Mouse (Mus musculus) MEL (cell line): Measurements from ENCODE around the gene Ints7. TPM values are rescaled to one million over a fixed set of nuclear protein-coding genes. Genes with fewer than 3 reads are reported as not detected.

ENCODE experiments used
- DNase-seq: peaks from one replicate; pipeline ENCODE4 v3.0.0; 2011; ENCODE audit warnings: low read depth, low spot score
- H3K27ac ChIP-seq: 2 replicates; pipeline ENCODE4 v1.5.1; 2012; ENCODE audit warnings: low read depth, mild to moderate bottlenecking, control low read depth, low read length, moderate library complexity; ENCODE audit not compliant: control insufficient read depth
- H3K27me3 ChIP-seq, 2 experiments: fragments of 150-350 bp in 1 of 2; sonication (generic) in 1 of 2; 2 replicates each; pipeline ENCODE4 v1.6.1; 2012; ENCODE audit warnings: low read length in 2 of 2, mild to moderate bottlenecking in 2 of 2, improper control_type of control experiment in 1 of 2, moderate library complexity in 1 of 2; ENCODE audit not compliant: insufficient read depth in 2 of 2, control insufficient read depth in 1 of 2
- H3K36me3 ChIP-seq, 2 experiments: 2 replicates each; pipeline ENCODE4 v1.6.1; 2012 to 2014; ENCODE audit warnings: low read length in 2 of 2, improper control_type of control experiment in 1 of 2, inconsistent platforms in 1 of 2, mild to moderate bottlenecking in 1 of 2; ENCODE audit not compliant: insufficient read depth in 2 of 2, control insufficient read depth in 1 of 2
- H3K4me1 ChIP-seq, 2 experiments: fragments of 150-350 bp in 1 of 2; sonication (generic) in 1 of 2; 2 replicates each; pipeline ENCODE4 v1.6.1; 2012; ENCODE audit warnings: low read length in 2 of 2, improper control_type of control experiment in 1 of 2, mild to moderate bottlenecking in 1 of 2; ENCODE audit not compliant: insufficient read depth in 2 of 2, control insufficient read depth in 1 of 2
- H3K4me3 ChIP-seq, 2 experiments: fragments of 150-350 bp in 1 of 2; sonication (generic) in 1 of 2; 2 replicates each; pipeline ENCODE4 v1.5.1; 2012; ENCODE audit warnings: low read depth in 2 of 2, low read length in 2 of 2, mild to moderate bottlenecking in 2 of 2, moderate library complexity in 2 of 2, control low read depth in 1 of 2, improper control_type of control experiment in 1 of 2; ENCODE audit not compliant: control insufficient read depth in 1 of 2, insufficient read depth in 1 of 2
- H3K79me2 ChIP-seq: 2 replicates; pipeline ENCODE4 v1.6.1; 2012; ENCODE audit warnings: mild to moderate bottlenecking, low read length, moderate library complexity; ENCODE audit not compliant: control insufficient read depth, poor library complexity, insufficient read depth
- H3K9ac ChIP-seq: 2 replicates; pipeline ENCODE4 v1.6.1; 2012; ENCODE audit warnings: low read depth, mild to moderate bottlenecking, control low read depth, low read length, moderate library complexity; ENCODE audit not compliant: control insufficient read depth, poor library complexity, severe bottlenecking
- H3K9me3 ChIP-seq: fragments of 150-350 bp; sonication (generic); replicated peaks from 2 replicates; pipeline ENCODE4 v1.6.1; 2012; ENCODE audit warnings: mild to moderate bottlenecking, low read length, improper control_type of control experiment, moderate library complexity; ENCODE audit not compliant: insufficient read depth
- BHLHE40 ChIP-seq: IDR thresholded peaks from 2 replicates; pipeline ENCODE4 v1.6.1; 2012; ENCODE audit warnings: low read depth, mild to moderate bottlenecking, inconsistent platforms, low read length, improper control_type of control experiment, borderline replicate concordance
- CHD1 ChIP-seq: IDR thresholded peaks from 2 replicates; pipeline ENCODE4 v1.6.1; 2012; ENCODE audit warnings: low read depth, mild to moderate bottlenecking, inconsistent platforms, low read length, improper control_type of control experiment
- CHD2 ChIP-seq: IDR thresholded peaks from 2 replicates; pipeline ENCODE4 v1.6.1; 2011; ENCODE audit warnings: low read length, improper control_type of control experiment
- CTCF ChIP-seq, 3 experiments: IDR thresholded peaks in 2 of 3; conservative IDR thresholded peaks in 1 of 3; 2 replicates each; pipeline ENCODE4 v1.5.1; 2011 to 2012; ENCODE audit warnings: low read length in 3 of 3, low read depth in 2 of 3, mild to moderate bottlenecking in 2 of 3, improper control_type of control experiment in 1 of 3, inconsistent platforms in 1 of 3, mixed read lengths in 1 of 3, moderate library complexity in 1 of 3; ENCODE audit not compliant: control insufficient read depth in 1 of 3, insufficient read depth in 1 of 3, poor library complexity in 1 of 3, severe bottlenecking in 1 of 3
- E2F4 ChIP-seq: IDR thresholded peaks from 2 replicates; pipeline ENCODE4 v1.6.1; 2011; ENCODE audit warnings: low read depth, low read length, improper control_type of control experiment, borderline replicate concordance
- ELF1 ChIP-seq: IDR thresholded peaks from 2 replicates; pipeline ENCODE4 v1.6.1; 2014; ENCODE audit warnings: low read depth, mild to moderate bottlenecking, inconsistent platforms, low read length, improper control_type of control experiment, moderate library complexity
- EP300 ChIP-seq, 2 experiments: IDR thresholded peaks; 2 replicates each; pipeline ENCODE4 v1.6.1; 2011; ENCODE audit warnings: improper control_type of control experiment in 2 of 2, low read length in 2 of 2, low read depth in 1 of 2, mild to moderate bottlenecking in 1 of 2
- ETS1 ChIP-seq: IDR thresholded peaks from 2 replicates; pipeline ENCODE4 v1.6.1; 2012; ENCODE audit warnings: low read depth, mild to moderate bottlenecking, inconsistent platforms, low read length, improper control_type of control experiment, moderate library complexity
- GABPA ChIP-seq: IDR thresholded peaks from 2 replicates; pipeline ENCODE4 v1.6.1; 2012; ENCODE audit warnings: low read depth, mild to moderate bottlenecking, inconsistent platforms, low read length, improper control_type of control experiment, moderate library complexity
- GATA1 ChIP-seq: IDR thresholded peaks from 2 replicates; pipeline ENCODE4 v1.6.1; 2011; ENCODE audit warnings: low read depth, low read length, improper control_type of control experiment
- JUND ChIP-seq: IDR thresholded peaks from 2 replicates; pipeline ENCODE4 v1.6.1; 2011; ENCODE audit warnings: low read depth, mild to moderate bottlenecking, improper control_type of control experiment, low read length
- KAT2A ChIP-seq: conservative IDR thresholded peaks from 2 replicates; pipeline ENCODE4 v1.6.1; 2012; ENCODE audit warnings: low read depth, low read length, improper control_type of control experiment, inconsistent platforms
- MAX ChIP-seq: IDR thresholded peaks from 2 replicates; pipeline ENCODE4 v1.6.1; 2011; ENCODE audit warnings: low read length, improper control_type of control experiment
- MAZ ChIP-seq: IDR thresholded peaks from 2 replicates; pipeline ENCODE4 v1.6.1; 2012; ENCODE audit warnings: low read depth, mild to moderate bottlenecking, inconsistent platforms, low read length, improper control_type of control experiment
- MEF2A ChIP-seq: IDR thresholded peaks from 2 replicates; pipeline ENCODE4 v1.6.1; 2014; ENCODE audit warnings: low read depth, mild to moderate bottlenecking, inconsistent platforms, low read length, improper control_type of control experiment; ENCODE audit not compliant: poor library complexity, insufficient replicate concordance, severe bottlenecking; ENCODE audit errors: extremely low read depth
- MXI1 ChIP-seq: IDR thresholded peaks from 2 replicates; pipeline ENCODE4 v1.6.1; 2011; ENCODE audit warnings: mild to moderate bottlenecking, low read depth, low read length, improper control_type of control experiment
- MYB ChIP-seq: IDR thresholded peaks from 2 replicates; pipeline ENCODE4 v1.6.1; 2011; ENCODE audit warnings: mild to moderate bottlenecking, low read depth, low read length, improper control_type of control experiment
- MYC ChIP-seq: IDR thresholded peaks from 2 replicates; pipeline ENCODE4 v1.6.1; 2011; ENCODE audit warnings: low read depth, mild to moderate bottlenecking, low read length, improper control_type of control experiment, moderate library complexity
- NRF1 ChIP-seq: IDR thresholded peaks from 2 replicates; pipeline ENCODE4 v1.6.1; 2014; ENCODE audit warnings: low read depth, mild to moderate bottlenecking, inconsistent platforms, low read length, improper control_type of control experiment, moderate library complexity; ENCODE audit not compliant: poor library complexity, insufficient read depth, severe bottlenecking
- POLR2A ChIP-seq, 2 experiments: IDR thresholded peaks; 2 replicates each; pipeline ENCODE4 v1.6.1; 2011 to 2012; ENCODE audit warnings: low read length in 2 of 2, mild to moderate bottlenecking in 2 of 2, control low read depth in 1 of 2, improper control_type of control experiment in 1 of 2, low read depth in 1 of 2, moderate library complexity in 1 of 2; ENCODE audit not compliant: control insufficient read depth in 1 of 2, insufficient read depth in 1 of 2, poor library complexity in 1 of 2
- POLR2AphosphoS2 ChIP-seq: IDR thresholded peaks from 2 replicates; pipeline ENCODE4 v1.6.1; 2011; ENCODE audit warnings: low read length, improper control_type of control experiment
- POLR2AphosphoS5 ChIP-seq: IDR thresholded peaks from 2 replicates; pipeline ENCODE4 v1.6.1; 2012; ENCODE audit warnings: low read depth, borderline replicate concordance, mild to moderate bottlenecking, inconsistent platforms, low read length, moderate library complexity, mixed read lengths
- RAD21 ChIP-seq: IDR thresholded peaks from 2 replicates; pipeline ENCODE4 v1.6.1; 2011; ENCODE audit warnings: mild to moderate bottlenecking, low read depth, low read length, improper control_type of control experiment
- RCOR1 ChIP-seq: IDR thresholded peaks from 2 replicates; pipeline ENCODE4 v1.6.1; 2012; ENCODE audit warnings: low read depth, mild to moderate bottlenecking, inconsistent platforms, low read length, improper control_type of control experiment
- SIN3A ChIP-seq: IDR thresholded peaks from 2 replicates; pipeline ENCODE4 v1.6.1; 2012; ENCODE audit warnings: low read length, improper control_type of control experiment, inconsistent platforms
- SMC3 ChIP-seq: IDR thresholded peaks from 2 replicates; pipeline ENCODE4 v1.6.1; 2011; ENCODE audit warnings: low read depth, low read length, improper control_type of control experiment
- TAL1 ChIP-seq: IDR thresholded peaks from 2 replicates; pipeline ENCODE4 v1.6.1; 2012; ENCODE audit warnings: mild to moderate bottlenecking, inconsistent platforms, low read length, moderate library complexity, mixed read lengths
- TCF12 ChIP-seq: IDR thresholded peaks from 2 replicates; pipeline ENCODE4 v1.6.1; 2014; ENCODE audit warnings: low read depth, mild to moderate bottlenecking, inconsistent platforms, low read length, improper control_type of control experiment, moderate library complexity
- UBTF ChIP-seq: IDR thresholded peaks from 2 replicates; pipeline ENCODE4 v1.6.1; 2012; ENCODE audit warnings: low read depth, mild to moderate bottlenecking, inconsistent platforms, low read length, improper control_type of control experiment, moderate library complexity, borderline replicate concordance; ENCODE audit not compliant: insufficient read depth
- USF1 ChIP-seq: IDR thresholded peaks from 2 replicates; pipeline ENCODE4 v1.6.1; 2014; ENCODE audit warnings: low read depth, mild to moderate bottlenecking, inconsistent platforms, low read length, improper control_type of control experiment, moderate library complexity
- USF2 ChIP-seq, 2 experiments: IDR thresholded peaks; 2 replicates each; pipeline ENCODE4 v1.6.1; 2011 to 2012; ENCODE audit warnings: improper control_type of control experiment in 2 of 2, low read length in 2 of 2, borderline replicate concordance in 1 of 2, inconsistent platforms in 1 of 2, low read depth in 1 of 2, mild to moderate bottlenecking in 1 of 2; ENCODE audit not compliant: insufficient read depth in 1 of 2
- ZC3H11A ChIP-seq: IDR thresholded peaks from 2 replicates; pipeline ENCODE4 v1.6.1; 2012; ENCODE audit warnings: low read depth, mild to moderate bottlenecking, inconsistent platforms, low read length, improper control_type of control experiment
- ZMIZ1 ChIP-seq: IDR thresholded peaks from 2 replicates; pipeline ENCODE4 v1.6.1; 2012; ENCODE audit warnings: low read depth, mild to moderate bottlenecking, inconsistent platforms, low read length, improper control_type of control experiment, moderate library complexity
- ZNF384 ChIP-seq: IDR thresholded peaks from 2 replicates; pipeline ENCODE4 v1.6.1; 2012; ENCODE audit warnings: low read depth, mild to moderate bottlenecking, inconsistent platforms, low read length, improper control_type of control experiment
- polyA plus RNA-seq, 2 experiments: library from polyadenylated mRNA; stranded (reverse) in 1 of 2; unstranded in 1 of 2; fragments of >175 nt in 1 of 2; fragments of >200 nt in 1 of 2; gene quantifications; 2 replicates each; pipeline versions ENCODE4 v1.2.1 to v1.2.4; 2012; ENCODE audit warnings: low replicate concordance in 2 of 2, low read depth in 1 of 2; ENCODE audit not compliant: insufficient read length in 2 of 2, insufficient read depth in 1 of 2, missing spikeins in 1 of 2
- total RNA-seq: library from RNA; depleted of rRNA; stranded (reverse); fragments of 300-350 nt; gene quantifications from 2 replicates; pipeline ENCODE4 v1.2.3, GENCODE M21; 2012; rRNA removed

Gene Ints7
- total RNA-seq (44.2 and 47.2 TPM in 2 replicates), polyA plus RNA-seq (10 to 100 TPM; 83.5 to 84.5 TPM)

DNA sequence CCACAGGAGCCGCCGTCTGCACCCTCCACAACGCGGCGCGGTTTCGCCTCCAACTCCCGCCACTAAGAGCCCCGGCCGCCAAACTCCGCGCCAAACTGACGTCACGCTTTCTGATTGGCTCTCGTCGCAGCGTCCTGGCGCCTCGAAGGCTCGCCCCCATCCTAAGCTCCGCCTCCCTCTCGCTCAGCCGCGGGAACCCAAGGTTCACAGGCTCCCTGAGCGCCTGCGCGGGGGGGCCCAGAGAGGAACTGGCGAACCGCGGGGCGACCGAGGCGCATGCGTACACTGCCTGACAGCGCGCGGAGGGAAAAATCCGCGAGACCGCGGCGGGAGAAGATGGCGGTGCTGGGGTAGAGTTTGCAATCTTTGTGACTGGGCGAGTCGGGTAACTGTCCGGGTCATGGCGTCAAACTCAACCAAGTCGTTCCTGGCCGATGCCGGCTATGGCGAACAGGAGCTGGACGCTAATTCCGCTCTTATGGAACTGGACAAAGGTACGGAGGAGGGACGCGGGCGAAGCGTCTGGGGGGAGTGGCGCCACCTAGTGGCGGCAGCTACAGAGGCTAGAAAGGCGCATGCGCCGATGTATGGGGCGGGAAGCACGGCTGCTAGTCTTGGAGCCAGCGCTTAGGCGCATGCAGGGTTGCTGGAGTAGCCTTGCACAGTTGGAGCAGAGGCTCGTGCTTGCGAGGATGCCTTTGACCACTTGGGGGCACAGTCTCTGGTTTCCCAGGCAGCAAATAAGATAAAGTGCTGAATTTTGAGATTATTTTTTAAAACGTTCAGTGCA is at the start of gene Ints7, which contains the start of gene Dtl:
Ints7 (plus strand) TSS at position 179 of the 790 bp plus-strand sequence.
Dtl (minus strand) TSS at position 87 of the 790 bp plus-strand sequence.
- H3K9me3 ChIP-seq = no peaks in the 10 kb centered on the region
- TF ChIP-seq KAT2A (peak; percentile 46), CHD2 (peak; percentile 69), EP300 (IDR thresholded peaks at IDR 0.05; ENCODE audit: low read depth in 1 of 2, low read length in 2 of 2) (0 out of 4 replicates have a peak, but pooled peaks of 1 of the 2 experiments have one; percentile 41), GATA1 (peak; percentile 75), UBTF (no peak), SIN3A (peak; percentile 88), E2F4 (peak; percentile 94), MYB (peak; percentile 45; the same call in 1 of the 2 replicates), NRF1 (peak; percentile 89), MEF2A (0 out of 2 replicates have a peak, but pooled peaks have one; percentile 9), ZMIZ1 (peak; percentile 90), ETS1 (peak; percentile 63), RAD21 (peak; percentile 28), CTCF (IDR thresholded peaks at IDR 0.05 in 2 of 3, conservative IDR thresholded peaks at IDR 0.05 in 1 of 3; ENCODE audit: control insufficient read depth in 1 of 3, insufficient read depth in 1 of 3, low read depth in 2 of 3, low read length in 3 of 3, poor library complexity in 1 of 3, severe bottlenecking in 1 of 3) (peak; percentile 84 to 92 (median 87)), TCF12 (peak; percentile 51), SMC3 (peak; percentile 69), TAL1 (no peak), MAZ (peak; percentile 82), ELF1 (peak; percentile 22; the same call in 1 of the 2 replicates), ZNF384 (no peak), POLR2A (IDR thresholded peaks at IDR 0.05; ENCODE audit: control insufficient read depth in 1 of 2, insufficient read depth in 1 of 2, low read depth in 1 of 2, low read length in 2 of 2, poor library complexity in 1 of 2) (peak; percentile 55 to 92; a peak in 3 of 4 replicates), POLR2AphosphoS5 (peak; percentile 22; the same call in 1 of the 2 replicates), MAX (peak; percentile 95), CHD1 (no peak), MYC (peak; percentile 98), USF2 (IDR thresholded peaks at IDR 0.05; ENCODE audit: borderline replicate concordance in 1 of 2, insufficient read depth in 1 of 2, low read depth in 1 of 2, low read length in 2 of 2) (no peak), POLR2AphosphoS2 (peak; percentile 91), MXI1 (peak; percentile 97), BHLHE40 (peak; percentile 65; the same call in 1 of the 2 replicates), RCOR1 (no peak), GABPA (no peak), ZC3H11A (0 out of 2 replicates have a peak, but pooled peaks have one; percentile 26), JUND (peak; percentile 51; the same call in 1 of the 2 replicates), USF1 (0 out of 2 replicates have a peak, but pooled peaks have one; percentile 39)

More for the DNA sequence above, at the start of gene Ints7, which contains the start of gene Dtl:
- Histone ChIP-seq H3K4me3 (peak within 1 kb of the TSS; percentile 89 to 94), H3K36me3 (peaks cover 0 to 37% of the 10 kb centered on the region in 2 experiments; a peak in 3 of 4 replicates), H3K27ac (peak within 1 kb of the TSS; percentile 97), H3K4me1 (peaks cover 0 to 18% of the 10 kb centered on the region in 2 experiments), H3K27me3 (no peaks in the 10 kb centered on the region), H3K9ac (peak within 1 kb of the TSS; percentile 96), H3K79me2 (peaks cover 79% of the 10 kb centered on the region)
- DNase-seq = peak; percentile 99
